8 mouse cellular contexts compared by ENCODE assay signal in genomic region chr19:57314346-57315012, GRCm38 (mm10). TPM values are rescaled to one million over a fixed set of nuclear protein-coding genes. Genes with fewer than 3 reads are reported as not detected.
DNase-seq lines count a peak whose midpoint lies in the region; ATAC-seq lines count a peak whose summit lies in the region.

Ablim1 (minus strand) TSS chr19:57314919.

- H3K4me2 ChIP-seq in hindbrain, embryonic 14.5 days (replicated peaks), result peak within 1 kb of the TSS; percentile 88
- H3K4me2 ChIP-seq in lung, embryonic 15.5 days, result peak within 1 kb of the TSS; percentile 92

- no peaks in the 10 kb centered on the region for H3K27me3 ChIP-seq in hindbrain, embryonic 14.5 days (ENCODE audit: control insufficient read depth, insufficient read depth, low read length)
- H3K27me3 ChIP-seq in lung, embryonic 15.5 days, result peaks cover 40% of the 10 kb centered on the region

- no peaks in the 10 kb centered on the region for H3K9me3 ChIP-seq in hindbrain, embryonic 14.5 days (ENCODE audit: control insufficient read depth, low read length)
- no peaks in the 10 kb centered on the region for H3K9me3 ChIP-seq in lung, embryonic 15.5 days

- peaks cover 13% of the 10 kb centered on the region for H3K4me1 ChIP-seq in hindbrain, embryonic 14.5 days (replicated peaks; ENCODE audit: control insufficient read depth, insufficient read depth, low read length)
- peaks cover 12% of the 10 kb centered on the region; the same call in 1 of the 2 replicates for H3K4me1 ChIP-seq in lung, embryonic 15.5 days

- peak; percentile 63 to 85 for DNase-seq in adrenal gland, adult (ENCODE audit: inconsistent age in 2 of 2, low spot score in 1 of 2)
- DNase-seq in cerebellum, adult 9-11 months, result peak; percentile 84
- DNase-seq in gastrocnemius, postnatal 10 days, result peak; percentile 60
- peak; percentile 47 for DNase-seq in hindbrain, embryonic 14.5 days (ENCODE audit: low spot score)
- peak; percentile 29 to 39 for DNase-seq in layer of hippocampus, postnatal 14 days (ENCODE audit: low spot score in 2 of 2)
- DNase-seq in thymus, postnatal 36 days, result no peak

- peak within 1 kb of the TSS; percentile 80 for H3K9ac ChIP-seq in hindbrain, embryonic 14.5 days
- peak within 1 kb of the TSS; percentile 55 for H3K9ac ChIP-seq in lung, embryonic 15.5 days

- 1% methylated on average over 49 of the region's 52 CpGs for WGBS in hindbrain, embryonic 14.5 days
- whole genome bisulfite sequencing in lung, embryonic 15.5 days, result 1% methylated on average over 52 of the region's 52 CpGs

- no peaks in the 10 kb centered on the region for H3K36me3 ChIP-seq in hindbrain, embryonic 14.5 days (replicated peaks; ENCODE audit: control insufficient read depth, insufficient read depth)
- no peaks in the 10 kb centered on the region for H3K36me3 ChIP-seq in lung, embryonic 15.5 days

- peak; percentile 82 for ATAC-seq in hindbrain, embryonic 14.5 days (ENCODE audit: low FRiP score)
- ATAC-seq in lung, embryonic 15.5 days (ENCODE audit: borderline replicate concordance, extremely low read depth, low FRiP score, low TSS enrichment), result peak; percentile 70
- peak; percentile 43; the same call in 1 of the 2 replicates for ATAC-seq in neutrophil, adult 5-6 weeks (ENCODE audit: extremely low read depth, insufficient number of reproducible peaks, low FRiP score, poor library complexity, severe bottlenecking)

- peak within 1 kb of the TSS; percentile 71 for H3K4me3 ChIP-seq in hindbrain, embryonic 14.5 days (replicated peaks; ENCODE audit: low read length)
- peak within 1 kb of the TSS; percentile 53 for H3K4me3 ChIP-seq in lung, embryonic 15.5 days

- peak within 1 kb of the TSS; percentile 92 for H3K27ac ChIP-seq in hindbrain, embryonic 14.5 days
- H3K27ac ChIP-seq in lung, embryonic 15.5 days, result no peak within 1 kb of the TSS

RNA-seq across cellular contexts. Expression of gene Ablim1, which starts in this region (rescaled TPM):
- 10 to 100 TPM; 42.8 to 52.0 TPM for total RNA-seq in gastrocnemius, postnatal 10 days (2021)
- polyA plus RNA-seq in hindbrain, embryonic 14.5 days (2014; fragmentation: Nextera tagmentation; extraction: Ambion mirVana), result 56.6 and 61.8 TPM in 2 replicates
- 10 to 100 TPM; 68.1 to 78.3 TPM for total RNA-seq in layer of hippocampus, postnatal 14 days (2021)
- 39.3 and 48.2 TPM in 2 replicates for polyA plus RNA-seq in lung, embryonic 15.5 days (2015; fragmentation: Nextera tagmentation; extraction: Ambion mirVana)
- 255 TPM in 2 replicates for total RNA-seq in neutrophil, adult 5-6 weeks (2017)

Comparison
In these comparisons a context has a peak if more than half of its experiments do, and no peak if none do; other contexts are left out.
1. DNase-seq: peak in adrenal gland, adult (2 of 2), cerebellum, adult 9-11 months (single experiment), gastrocnemius, postnatal 10 days (single experiment), hindbrain, embryonic 14.5 days (single experiment) and layer of hippocampus, postnatal 14 days (2 of 2); none in thymus, postnatal 36 days (0 of 2).
2. Peak in every context shown above with its lines, with median percentiles within 50 percentile points of each other: ATAC-seq.